Mouse (Mus musculus): ENCODE measurements at regions not wholly inside any gene's neighbourhood (a gene's known extent, or its start where the extent isn't known, plus 50 kb on each side); places are given as distances from the start of the nearest gene placed in this dataset.

DNA sequence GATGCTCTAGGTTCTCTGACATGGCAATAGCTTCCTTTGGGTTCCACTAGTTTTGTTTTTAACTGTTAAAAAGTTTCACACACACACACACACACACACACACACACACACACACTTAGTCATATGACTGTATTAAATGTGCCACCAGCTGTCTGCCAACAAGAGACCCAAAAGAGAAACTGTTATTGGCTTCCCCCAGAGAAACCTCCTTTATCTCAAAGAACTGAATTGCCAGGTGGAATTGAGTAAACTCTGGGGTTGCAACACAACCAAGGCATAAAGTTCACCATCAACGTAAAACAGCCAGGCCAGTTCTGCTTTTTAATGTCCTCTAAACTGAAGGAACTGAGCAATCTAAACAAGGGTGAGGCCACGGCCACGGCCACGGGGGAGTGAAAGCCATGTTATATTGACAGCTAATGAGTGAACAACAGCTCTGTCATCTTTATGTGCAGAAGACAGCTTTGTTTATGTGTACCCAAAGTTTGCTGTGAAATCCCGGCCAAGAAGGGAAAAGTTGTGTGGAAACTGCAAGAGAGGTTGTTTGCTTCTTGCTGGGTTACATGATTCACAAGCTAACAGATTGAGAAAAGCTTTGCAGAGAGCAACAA lies 69.3 kb downstream of the Btg1 start:
- H3K4me3 ChIP-seq = no peak overlapping the region
- no peaks in the 10 kb centered on the region for H3K27me3 ChIP-seq (replicated peaks; ENCODE audit: low read depth, poor library complexity, severe bottlenecking)
- no peaks in the 10 kb centered on the region for H3K4me1 ChIP-seq
- no peak for DNase-seq (ENCODE audit: low spot score)
- no peaks in the 10 kb centered on the region for H3K36me3 ChIP-seq (replicated peaks)
- no peaks in the 10 kb centered on the region for H3K9me3 ChIP-seq
- no peak overlapping the region for H3K27ac ChIP-seq (replicated peaks)
- WGBS = 86% methylated on average over 5 of the region's 5 CpGs

DNA sequence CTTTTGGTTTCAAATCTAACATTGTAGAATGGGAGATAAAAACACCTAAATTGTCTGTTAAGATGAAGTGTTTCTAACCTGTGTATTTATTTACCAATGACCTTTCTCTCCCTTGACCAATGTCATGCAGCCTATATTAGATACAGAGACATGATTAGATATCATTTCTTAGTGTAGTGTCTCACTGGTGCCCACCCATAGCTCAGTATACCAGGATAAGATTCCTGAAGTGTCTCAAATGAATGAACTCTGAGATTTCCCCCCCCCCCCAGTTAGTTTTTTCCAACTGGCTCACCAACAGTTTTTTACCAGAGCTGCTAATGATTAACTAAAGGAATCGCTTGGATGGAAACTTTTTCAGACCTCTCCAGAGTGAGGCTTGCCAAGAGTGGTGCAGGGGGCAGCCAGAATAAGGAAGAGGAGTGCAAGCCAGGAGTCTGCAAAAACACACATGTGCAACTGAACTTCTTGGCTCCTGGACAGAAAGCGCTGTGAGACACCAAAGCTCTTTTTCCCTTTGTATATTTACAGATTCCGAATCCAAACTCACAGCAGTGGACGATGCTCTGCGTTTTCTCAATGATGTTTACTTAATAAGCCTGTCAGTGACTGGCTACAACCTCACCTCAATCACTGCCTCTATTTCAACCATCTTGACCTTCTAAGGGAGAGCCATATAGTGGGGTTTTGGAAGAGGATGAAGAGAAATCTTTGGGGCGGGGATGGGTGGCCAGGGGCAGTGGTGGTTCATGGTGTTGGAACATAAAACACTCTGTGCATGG lies 70.0 kb downstream of the Btg1 start:
- Histone ChIP-seq H3K27me3 (replicated peaks; ENCODE audit: low read depth, poor library complexity, severe bottlenecking) (no peaks in the 10 kb centered on the region), H3K4me1 (no peaks in the 10 kb centered on the region), H3K27ac (replicated peaks) (no peak overlapping the region), H3K9me3 (no peaks in the 10 kb centered on the region), H3K4me3 (no peak overlapping the region), H3K36me3 (replicated peaks) (no peaks in the 10 kb centered on the region)
- 83% methylated on average over 6 of the region's 6 CpGs for WGBS
- DNase-seq (ENCODE audit: low spot score) = no peak

DNA sequence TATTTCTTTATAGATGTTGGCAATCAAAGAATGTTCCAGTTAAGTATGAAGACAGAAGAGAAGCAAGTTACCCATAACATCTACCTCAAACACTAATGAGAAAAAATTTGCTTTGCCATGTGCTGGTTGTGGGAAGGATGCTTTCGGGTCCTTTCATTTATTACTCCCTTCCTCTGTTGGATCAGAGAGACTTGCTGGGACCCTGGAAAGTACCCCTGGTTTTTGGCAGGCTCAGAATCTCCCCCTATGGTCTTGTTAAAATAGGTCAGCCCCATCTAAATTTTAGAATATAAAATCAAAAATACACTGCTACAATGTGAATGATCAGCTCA lies 70.6 kb downstream of the Btg1 start:
- no peaks in the 10 kb centered on the region for H3K4me1 ChIP-seq
- no peak overlapping the region for H3K27ac ChIP-seq (replicated peaks)
- no peak for DNase-seq (ENCODE audit: low spot score)
- H3K4me3 ChIP-seq = no peak overlapping the region
- H3K36me3 ChIP-seq (replicated peaks) = no peaks in the 10 kb centered on the region
- H3K27me3 ChIP-seq (replicated peaks; ENCODE audit: low read depth, poor library complexity, severe bottlenecking) = no peaks in the 10 kb centered on the region
- no peaks in the 10 kb centered on the region for H3K9me3 ChIP-seq
- 94% methylated on average over 1 of the region's 1 CpGs for WGBS

DNA sequence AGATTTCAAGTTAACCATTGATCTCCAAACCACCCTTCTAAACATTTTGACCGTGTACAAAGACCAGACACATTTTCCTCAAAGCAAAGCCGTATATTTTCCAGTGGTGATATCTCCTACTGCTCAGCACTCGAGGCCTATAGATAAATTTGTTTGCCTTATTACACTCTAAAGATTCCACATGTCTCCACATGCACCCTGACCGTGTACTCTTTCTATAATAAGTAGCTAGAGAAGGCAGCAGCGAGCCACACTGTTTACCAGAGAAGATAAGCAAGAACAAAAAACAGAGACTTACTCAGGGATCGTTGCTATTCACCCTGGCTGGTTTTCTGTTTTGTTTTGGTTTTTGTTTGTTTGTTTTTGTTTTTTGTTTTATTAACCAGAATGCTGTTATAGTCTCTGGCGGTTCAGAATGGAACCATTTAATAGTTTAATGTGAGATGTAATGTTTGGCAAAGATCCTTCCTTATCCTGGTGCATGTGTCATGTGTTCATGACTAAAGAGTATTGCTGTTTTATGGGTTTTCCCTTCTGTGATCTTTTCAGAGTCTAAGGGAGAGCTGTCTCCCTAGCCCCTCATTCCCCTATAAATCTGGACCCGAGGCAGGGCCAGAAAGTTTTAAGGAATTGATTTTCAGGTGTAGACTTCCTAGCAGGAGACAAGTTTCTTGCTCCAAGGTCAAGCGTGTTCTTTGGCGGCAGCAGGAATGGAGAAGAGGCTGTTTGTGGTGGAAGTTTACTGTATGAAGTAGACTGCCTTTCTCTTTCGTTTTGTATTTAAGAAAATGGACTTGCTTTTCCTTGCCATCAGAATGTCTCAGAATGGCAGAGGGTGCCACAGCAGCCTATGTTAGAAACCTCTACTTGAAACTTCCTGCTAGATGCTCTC lies 73.4 kb downstream of the Btg1 start:
- WGBS = 87% methylated on average over 11 of the region's 11 CpGs
- H3K27me3 ChIP-seq (replicated peaks; ENCODE audit: low read depth, poor library complexity, severe bottlenecking) = no peaks in the 10 kb centered on the region

DNA sequence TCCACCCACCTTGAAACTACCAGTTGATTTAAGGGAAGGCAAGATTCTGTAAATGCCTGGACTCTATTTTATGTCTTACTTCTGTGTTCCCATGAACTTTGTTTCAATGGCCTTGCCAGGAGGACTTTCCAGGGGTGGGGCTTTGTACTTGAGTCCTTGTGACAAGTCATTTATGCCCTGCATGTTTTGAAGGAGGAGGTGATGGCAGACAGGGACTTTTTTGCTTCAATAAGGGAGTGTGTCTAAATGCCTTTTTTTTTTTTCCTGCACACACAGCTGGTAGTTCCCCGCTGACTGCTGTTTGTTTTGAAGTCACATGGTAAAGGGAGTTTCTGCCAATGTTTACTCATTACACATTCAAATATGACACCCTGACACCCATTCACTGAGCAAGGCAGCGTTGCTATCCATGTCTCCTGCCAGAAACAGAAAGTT lies 74.1 kb downstream of the Btg1 start:
- H3K9me3 ChIP-seq = no peaks in the 10 kb centered on the region
- whole genome bisulfite sequencing = 69% methylated on average over 2 of the region's 2 CpGs
- no peak for DNase-seq (ENCODE audit: low spot score)
- no peaks in the 10 kb centered on the region for H3K4me1 ChIP-seq
- no peak overlapping the region for H3K27ac ChIP-seq (replicated peaks)
- H3K4me3 ChIP-seq = no peak overlapping the region
- H3K36me3 ChIP-seq (replicated peaks) = no peaks in the 10 kb centered on the region
- H3K27me3 ChIP-seq (replicated peaks; ENCODE audit: low read depth, poor library complexity, severe bottlenecking) = no peaks in the 10 kb centered on the region

More for the DNA sequence above, 73.4 kb downstream of the Btg1 start:
- H3K9me3 ChIP-seq = no peaks in the 10 kb centered on the region
- H3K4me3 ChIP-seq = no peak overlapping the region
- H3K4me1 ChIP-seq = no peaks in the 10 kb centered on the region
- no peak overlapping the region for H3K27ac ChIP-seq (replicated peaks)
- no peak for DNase-seq (ENCODE audit: low spot score)
- no peaks in the 10 kb centered on the region for H3K36me3 ChIP-seq (replicated peaks)

DNA sequence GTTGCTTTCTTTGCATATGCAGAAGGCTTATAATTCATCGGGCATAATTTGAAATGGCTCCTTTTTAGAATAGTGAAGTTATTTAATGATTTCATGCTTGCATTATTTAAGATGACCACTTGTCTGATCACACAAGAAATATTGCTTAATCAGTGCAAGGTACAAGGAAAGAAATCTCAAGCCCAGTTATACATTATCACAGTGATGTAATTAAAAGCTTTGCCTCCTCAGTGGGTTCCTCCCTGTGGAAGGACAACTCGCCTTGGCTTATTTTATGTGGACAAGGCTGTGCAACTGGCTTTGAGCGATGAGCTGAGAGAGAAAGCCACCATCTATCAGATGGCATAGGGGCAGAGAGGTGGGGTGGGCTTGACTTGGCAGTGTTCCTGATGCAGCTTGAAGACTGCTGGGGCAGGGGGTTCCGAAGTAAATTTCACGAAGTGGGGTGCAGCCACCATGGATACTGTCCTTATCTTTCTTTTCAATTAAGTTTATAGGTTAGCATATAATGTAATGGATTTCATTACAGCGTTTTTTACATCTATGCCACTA lies 74.6 kb downstream of the Btg1 start:
- H3K27ac ChIP-seq (replicated peaks) = no peak overlapping the region
- H3K4me3 ChIP-seq = no peak overlapping the region
- H3K36me3 ChIP-seq (replicated peaks) = no peaks in the 10 kb centered on the region
- WGBS = 88% methylated on average over 6 of the region's 6 CpGs
- H3K27me3 ChIP-seq (replicated peaks; ENCODE audit: low read depth, poor library complexity, severe bottlenecking) = no peaks in the 10 kb centered on the region
- no peak for DNase-seq (ENCODE audit: low spot score)
- no peaks in the 10 kb centered on the region for H3K9me3 ChIP-seq
- no peaks in the 10 kb centered on the region for H3K4me1 ChIP-seq

DNA sequence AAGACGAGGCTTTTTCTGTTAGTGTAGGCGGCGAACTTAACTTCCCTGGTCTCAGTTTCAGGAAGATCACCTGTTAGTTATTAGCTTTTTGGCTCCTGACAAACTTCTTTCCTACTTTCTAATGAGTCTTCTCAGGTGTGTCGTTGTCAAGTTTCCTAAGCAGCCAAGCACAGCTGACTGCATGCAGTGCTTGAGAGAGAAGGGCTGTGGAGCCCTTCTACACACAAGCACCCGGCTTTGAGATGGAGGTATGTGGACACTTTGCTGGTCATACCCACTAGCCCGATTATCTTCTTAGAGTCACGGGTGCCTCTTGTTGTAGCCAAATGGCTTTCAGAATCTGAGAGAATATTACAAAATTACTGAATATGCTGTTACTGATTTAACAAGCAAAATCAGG lies 76.0 kb downstream of the Btg1 start:
- Histone ChIP-seq H3K4me1 (no peaks in the 10 kb centered on the region), H3K27me3 (replicated peaks; ENCODE audit: low read depth, poor library complexity, severe bottlenecking) (no peaks in the 10 kb centered on the region), H3K9me3 (no peaks in the 10 kb centered on the region), H3K4me3 (no peak overlapping the region), H3K27ac (replicated peaks) (no peak overlapping the region), H3K36me3 (replicated peaks) (no peaks in the 10 kb centered on the region)
- no peak for DNase-seq (ENCODE audit: low spot score)
- WGBS = 85% methylated on average over 7 of the region's 7 CpGs

DNA sequence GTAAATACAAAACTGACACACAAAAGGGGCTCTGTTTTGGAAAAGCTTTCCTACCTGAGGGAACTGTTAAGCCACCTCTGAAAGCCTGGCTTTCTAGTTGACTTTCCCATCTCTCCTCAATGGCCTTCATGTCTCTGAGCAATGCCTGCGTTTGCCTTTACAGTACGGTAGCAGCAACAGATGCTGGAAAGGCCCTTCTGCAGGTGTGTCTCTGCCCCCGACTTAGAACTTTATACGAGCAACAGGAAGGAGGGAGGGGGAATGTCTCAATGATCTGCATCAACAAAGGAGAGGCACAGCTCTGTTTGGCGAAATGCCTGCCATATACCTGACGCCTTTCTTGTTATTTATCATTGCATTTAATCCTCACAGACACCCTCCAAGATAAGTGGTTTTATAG lies 77.0 kb downstream of the Btg1 start:
- H3K4me3 ChIP-seq = no peak overlapping the region
- no peaks in the 10 kb centered on the region for H3K27me3 ChIP-seq (replicated peaks; ENCODE audit: low read depth, poor library complexity, severe bottlenecking)
- DNase-seq (ENCODE audit: low spot score) = no peak
- H3K36me3 ChIP-seq (replicated peaks) = no peaks in the 10 kb centered on the region
- 80% methylated on average over 6 of the region's 6 CpGs for WGBS
- no peaks in the 10 kb centered on the region for H3K9me3 ChIP-seq
- H3K4me1 ChIP-seq = no peaks in the 10 kb centered on the region
- H3K27ac ChIP-seq (replicated peaks) = no peak overlapping the region

DNA sequence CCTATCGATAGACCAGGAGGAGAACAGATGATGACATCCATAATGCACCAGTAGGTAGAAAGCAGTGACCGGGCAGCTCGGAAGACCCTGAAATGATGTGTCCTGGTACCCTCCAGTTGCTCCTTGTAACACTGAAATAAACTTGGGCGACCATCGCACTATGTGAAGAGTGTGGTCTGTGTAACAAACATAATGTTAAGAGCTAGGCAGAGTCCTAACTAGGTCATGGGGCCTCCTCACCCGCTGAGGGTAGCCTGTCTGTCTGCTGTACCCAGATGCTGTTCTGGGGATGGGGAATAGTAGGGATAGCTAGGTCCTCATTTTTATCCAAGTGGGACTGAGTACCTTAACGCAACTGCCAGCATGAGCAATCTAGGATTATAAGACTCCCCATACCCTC lies 79.8 kb downstream of the Btg1 start:
- 94% methylated on average over 7 of the region's 7 CpGs for WGBS
- no peaks in the 10 kb centered on the region for H3K36me3 ChIP-seq (replicated peaks)
- no peaks in the 10 kb centered on the region for H3K9me3 ChIP-seq
- DNase-seq (ENCODE audit: low spot score) = no peak
- no peaks in the 10 kb centered on the region for H3K27me3 ChIP-seq (replicated peaks; ENCODE audit: low read depth, poor library complexity, severe bottlenecking)
- H3K4me1 ChIP-seq = no peaks in the 10 kb centered on the region
- no peak overlapping the region for H3K27ac ChIP-seq (replicated peaks)
- no peak overlapping the region for H3K4me3 ChIP-seq

DNA sequence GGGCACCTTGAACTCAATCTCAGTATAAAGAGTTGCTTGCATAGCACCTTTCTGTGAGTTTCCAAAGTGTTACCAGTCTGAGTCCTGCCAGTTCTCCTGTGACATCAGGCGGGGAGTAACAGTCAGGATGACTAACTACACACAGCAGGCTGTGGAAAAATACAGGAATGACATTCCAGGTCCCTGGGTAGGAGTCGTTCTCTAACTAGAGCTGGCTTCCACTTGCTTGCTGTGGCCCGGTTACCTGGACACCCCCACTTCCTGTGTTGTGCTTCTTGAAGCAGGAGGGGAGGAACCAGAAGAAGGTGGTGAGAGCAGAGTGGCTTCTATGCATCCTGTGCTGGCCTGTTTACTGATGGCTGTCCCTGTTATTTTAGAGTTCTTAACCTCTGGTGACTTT lies 81.0 kb downstream of the Btg1 start:
- no peak overlapping the region for H3K4me3 ChIP-seq
- no peaks in the 10 kb centered on the region for H3K4me1 ChIP-seq
- no peaks in the 10 kb centered on the region for H3K27me3 ChIP-seq (replicated peaks; ENCODE audit: low read depth, poor library complexity, severe bottlenecking)
- no peak for DNase-seq (ENCODE audit: low spot score)
- H3K36me3 ChIP-seq (replicated peaks) = no peaks in the 10 kb centered on the region
- H3K9me3 ChIP-seq = no peaks in the 10 kb centered on the region
- WGBS = 76% methylated on average over 3 of the region's 3 CpGs
- no peak overlapping the region for H3K27ac ChIP-seq (replicated peaks)

DNA sequence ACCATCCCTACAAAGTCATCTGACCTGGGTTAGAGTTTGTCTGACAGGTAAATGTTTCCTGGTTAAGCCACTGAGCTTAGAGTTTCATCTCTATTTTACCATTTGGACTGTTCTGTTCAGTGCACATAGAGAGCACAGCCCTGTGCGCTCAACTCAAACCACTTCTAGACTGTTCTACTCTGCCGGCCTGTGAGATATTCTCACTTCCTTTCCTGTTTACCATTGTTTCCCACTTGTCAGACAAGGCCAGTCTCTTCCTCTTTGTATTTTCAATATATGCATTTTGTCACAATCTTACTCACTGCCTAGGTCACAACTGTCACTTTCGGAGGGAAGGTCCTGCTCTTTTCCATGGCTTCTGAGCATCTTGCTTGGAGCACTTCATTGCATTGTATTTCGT lies 89.8 kb downstream of the Btg1 start:
- DNase-seq (ENCODE audit: low spot score) = no peak
- no peaks in the 10 kb centered on the region for H3K27me3 ChIP-seq (replicated peaks; ENCODE audit: low read depth, poor library complexity, severe bottlenecking)
- no peaks in the 10 kb centered on the region for H3K4me1 ChIP-seq
- 93% methylated on average over 4 of the region's 4 CpGs for WGBS
- no peaks in the 10 kb centered on the region for H3K36me3 ChIP-seq (replicated peaks)
- H3K27ac ChIP-seq (replicated peaks) = no peak overlapping the region
- no peak overlapping the region for H3K4me3 ChIP-seq
- H3K9me3 ChIP-seq = no peaks in the 10 kb centered on the region

DNA sequence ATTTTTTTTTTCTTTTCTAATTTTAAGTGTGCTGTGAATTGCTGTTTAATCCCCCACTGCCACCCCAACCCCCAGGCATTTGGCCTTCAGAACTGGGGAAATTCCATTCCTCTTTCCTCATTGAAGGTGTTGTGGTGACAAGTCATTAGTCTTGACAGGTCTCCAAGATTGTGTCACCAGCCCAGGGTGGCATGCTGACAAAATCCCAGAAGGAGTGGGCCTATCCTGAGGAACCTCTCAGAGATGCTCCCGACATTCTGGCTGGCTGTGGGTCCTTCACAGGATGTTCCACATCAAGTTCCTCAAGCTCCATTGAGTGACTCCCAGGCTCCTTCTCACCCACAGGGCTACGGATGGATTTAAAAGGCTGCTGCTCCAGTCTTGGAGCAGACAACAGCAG lies 91.7 kb downstream of the Btg1 start:
- no peak for DNase-seq (ENCODE audit: low spot score)
- H3K4me1 ChIP-seq = peaks cover 5% of the 10 kb centered on the region
- 87% methylated on average over 2 of the region's 2 CpGs for whole genome bisulfite sequencing
- no peak overlapping the region for H3K4me3 ChIP-seq
- H3K36me3 ChIP-seq (replicated peaks) = no peaks in the 10 kb centered on the region
- no peak overlapping the region for H3K27ac ChIP-seq (replicated peaks)
- no peaks in the 10 kb centered on the region for H3K9me3 ChIP-seq
- H3K27me3 ChIP-seq (replicated peaks; ENCODE audit: low read depth, poor library complexity, severe bottlenecking) = no peaks in the 10 kb centered on the region
